Mouse (Mus musculus) megakaryocyte, embryonic 14.5 days (primary cell): Measurements from ENCODE around the gene A530016L24Rik.

Experiments used
- FLI1 ChIP-seq: IDR thresholded peaks from 2 replicates; pipeline ENCODE4 v1.6.1; 2012; ENCODE audit warnings: low read length, inconsistent platforms, mixed read lengths
- GATA1 ChIP-seq: IDR thresholded peaks from 3 replicates; pipeline ENCODE4 v1.6.1; 2012; ENCODE audit warnings: mixed read lengths, low read length, inconsistent platforms, borderline replicate concordance

GRCm38 (mm10) chr12:112450883-112451282 is 38.4 kb upstream of the A530016L24Rik start:
- TF ChIP-seq GATA1, result no peak
- TF ChIP-seq FLI1, result no peak
